Mouse (Mus musculus) embryonic facial prominence, embryonic 14.5 days (tissue): ENCODE results near the gene Tut1. TPM values are rescaled to one million over a fixed set of nuclear protein-coding genes. Genes with fewer than 3 reads are reported as not detected.

Experiments used
- ATAC-seq: fragments of 200-750 bp; cut with Nextera tagmentation; 2 replicates; pipeline ENCODE4 v1.8.0; 2017; ENCODE audit warnings: low read depth, moderate number of reproducible peaks, moderate TSS enrichment
- DNase-seq: peaks from one replicate; pipeline ENCODE4 v3.0.0-alpha.2; 2015; ENCODE audit warnings: low spot score
- H3K27ac ChIP-seq: fragments of 300-500 bp; sonication (generic); replicated peaks from 2 replicates; pipeline ENCODE4 v1.5.1; 2014; ENCODE audit warnings: low read depth, mild to moderate bottlenecking, low read length, moderate library complexity
- H3K27me3 ChIP-seq: fragments of 300-500 bp; sonication (generic); replicated peaks from 2 replicates; pipeline ENCODE4 v1.6.1; 2014; ENCODE audit warnings: low read length; ENCODE audit not compliant: control insufficient read depth, insufficient read depth
- H3K36me3 ChIP-seq: fragments of 300-500 bp; sonication (generic); 2 replicates; pipeline ENCODE4 v1.6.1; 2014; ENCODE audit warnings: low read length, mixed read lengths; ENCODE audit not compliant: control insufficient read depth, insufficient read depth
- H3K4me1 ChIP-seq: fragments of 300-500 bp; sonication (generic); 2 replicates; pipeline ENCODE4 v1.6.1; 2014; ENCODE audit warnings: antibody characterized with exemption, low read length; ENCODE audit not compliant: control insufficient read depth, insufficient read depth
- H3K4me2 ChIP-seq: fragments of 300-500 bp; sonication (generic); 2 replicates; pipeline ENCODE4 v1.6.1; 2014; ENCODE audit warnings: low read depth, mild to moderate bottlenecking, low read length, moderate library complexity, mixed read lengths
- H3K4me3 ChIP-seq: fragments of 300-500 bp; sonication (generic); 2 replicates; pipeline ENCODE4 v1.5.1; 2014; ENCODE audit warnings: low read depth, mild to moderate bottlenecking, low read length
- H3K9ac ChIP-seq: fragments of 300-500 bp; sonication (generic); 2 replicates; pipeline ENCODE4 v1.6.1; 2014; ENCODE audit warnings: low read depth, mild to moderate bottlenecking, low read length, moderate library complexity, mixed read lengths
- H3K9me3 ChIP-seq: fragments of 300-500 bp; sonication (generic); 2 replicates; pipeline ENCODE4 v1.6.1; 2016; ENCODE audit warnings: low read length; ENCODE audit not compliant: control insufficient read depth
- WGBS: fragments of 180-500 bp; shearing (Covaris S2); extraction: QIAGEN DNeasy Blood & Tissue Kit; methylation state at CpG from one replicate; pipeline ENCODE4 v1.1.7; 2014; 5-methylcytosine and 5-hydroxymethylcytosine counted together
- polyA plus RNA-seq: library from polyadenylated mRNA; unstranded; fragments of >200 nt; fragmentation: Nextera tagmentation; extraction: Ambion mirVana; gene quantifications from 2 replicates; pipeline ENCODE4 v1.2.1, GENCODE M21; 2014

Gene Tut1
- polyA plus RNA-seq, 1 experiment from 2014 or later = 24.7 TPM

- no peaks in the 10 kb centered on the region for H3K27me3 ChIP-seq
- peak overlapping the region; percentile 61 for H3K4me2 ChIP-seq
- H3K27ac ChIP-seq = peak overlapping the region; percentile 98
- no peaks in the 10 kb centered on the region for H3K9me3 ChIP-seq
- WGBS = 75% methylated on average over 14 of the region's 15 CpGs
- DNase-seq (no peak), ATAC-seq (no peak)
- peaks cover 63% of the 10 kb centered on the region for H3K36me3 ChIP-seq
- H3K4me1 ChIP-seq = peaks cover 27% of the 10 kb centered on the region; the same call in 1 of the 2 replicates
- peak overlapping the region; percentile 97 for H3K4me3 ChIP-seq
- peak overlapping the region; percentile 66; the same call in 1 of the 2 replicates for H3K9ac ChIP-seq
Observed at GRCm38 (mm10) chr19:8940526-8941133, 13.0 kb upstream of the Tut1 start.

- Histone ChIP-seq H3K4me3 (peak overlapping the region; percentile 97), H3K27ac (peak overlapping the region; percentile 98), H3K9me3 (no peaks in the 10 kb centered on the region), H3K4me2 (peak overlapping the region; percentile 61), H3K36me3 (peaks cover 65% of the 10 kb centered on the region), H3K27me3 (no peaks in the 10 kb centered on the region), H3K4me1 (peaks cover 27% of the 10 kb centered on the region; the same call in 1 of the 2 replicates), H3K9ac (peak overlapping the region; percentile 66)
- DNase-seq (no peak), ATAC-seq (no peak; the same call in 1 of the 2 replicates)
- 41% methylated on average over 10 of the region's 10 CpGs for WGBS
Observed at GRCm38 (mm10) chr19:8941136-8941514, 12.5 kb upstream of the Tut1 start.

- H3K4me3 ChIP-seq = peak within 1 kb of the TSS; percentile 97
- peak within 1 kb of the TSS; percentile 98 for H3K27ac ChIP-seq
- no peaks in the 10 kb centered on the region for H3K9me3 ChIP-seq
- H3K36me3 ChIP-seq = peaks cover 65% of the 10 kb centered on the region
- DNase-seq (peak; percentile 98), ATAC-seq (peak; percentile 95)
- under 1% methylated on average over 39 of the region's 64 CpGs for WGBS
- H3K4me2 ChIP-seq = peak within 1 kb of the TSS; percentile 61
- H3K27me3 ChIP-seq = no peaks in the 10 kb centered on the region
- H3K4me1 ChIP-seq = peaks cover 27% of the 10 kb centered on the region; the same call in 1 of the 2 replicates
- H3K9ac ChIP-seq = peak within 1 kb of the TSS; percentile 99
Observed at GRCm38 (mm10) chr19:8941515-8942217, 12.0 kb upstream of the Tut1 start, which contains the start of gene Mta2. TSS of gene Mta2 (plus strand) at chr19:8941875.

GRCm38 (mm10) chr19:8942276-8942964 lies 11.2 kb upstream of the Tut1 start:
- under 1% methylated on average over 43 of the region's 46 CpGs for WGBS
- peak; percentile 50 for DNase-seq

GRCm38 (mm10) chr19:8943047-8943446 lies 10.6 kb upstream of the Tut1 start:
- H3K4me3 ChIP-seq = peak overlapping the region; percentile 97
- H3K27me3 ChIP-seq = no peaks in the 10 kb centered on the region
- ATAC-seq (no peak), DNase-seq (no peak)
- peak overlapping the region; percentile 98 for H3K27ac ChIP-seq
- H3K9ac ChIP-seq = peak overlapping the region; percentile 99
- WGBS = 54% methylated on average over 2 of the region's 2 CpGs
- peaks cover 64% of the 10 kb centered on the region for H3K36me3 ChIP-seq
- H3K9me3 ChIP-seq = no peaks in the 10 kb centered on the region
- H3K4me2 ChIP-seq = peak overlapping the region; percentile 61
- H3K4me1 ChIP-seq = peaks cover 27% of the 10 kb centered on the region; the same call in 1 of the 2 replicates

More at GRCm38 (mm10) chr19:8942276-8942964, 11.2 kb upstream of the Tut1 start:
- no peaks in the 10 kb centered on the region for H3K9me3 ChIP-seq
- H3K4me2 ChIP-seq = peak overlapping the region; percentile 61
- H3K36me3 ChIP-seq = peaks cover 64% of the 10 kb centered on the region
- H3K27ac ChIP-seq = peak overlapping the region; percentile 98
- peak; percentile 50 for ATAC-seq
- H3K27me3 ChIP-seq = no peaks in the 10 kb centered on the region
- peaks cover 27% of the 10 kb centered on the region; the same call in 1 of the 2 replicates for H3K4me1 ChIP-seq
- H3K9ac ChIP-seq = peak overlapping the region; percentile 99
- peak overlapping the region; percentile 97 for H3K4me3 ChIP-seq

GRCm38 (mm10) chr19:8944062-8944461 lies 9.6 kb upstream of the Tut1 start:
- DNase-seq = peak; percentile 80
- peaks cover 27% of the 10 kb centered on the region; the same call in 1 of the 2 replicates for H3K4me1 ChIP-seq
- peak overlapping the region; percentile 97 for H3K4me3 ChIP-seq
- no peak for ATAC-seq
- H3K9me3 ChIP-seq = no peaks in the 10 kb centered on the region
- H3K27ac ChIP-seq = peak overlapping the region; percentile 58
- H3K9ac ChIP-seq = peak overlapping the region; percentile 53
- peaks cover 65% of the 10 kb centered on the region for H3K36me3 ChIP-seq
- 50% methylated on average over 5 of the region's 5 CpGs for WGBS
- no peaks in the 10 kb centered on the region for H3K27me3 ChIP-seq
- H3K4me2 ChIP-seq = peak overlapping the region; percentile 61

- H3K9ac ChIP-seq = peak overlapping the region; percentile 53
- peaks cover 69% of the 10 kb centered on the region for H3K36me3 ChIP-seq
- peak; percentile 87 for DNase-seq
- 14% methylated on average over 5 of the region's 5 CpGs for WGBS
- ATAC-seq = no peak
- no peaks in the 10 kb centered on the region for H3K27me3 ChIP-seq
- H3K4me1 ChIP-seq = peaks cover 27% of the 10 kb centered on the region; the same call in 1 of the 2 replicates
- peak overlapping the region; percentile 23 for H3K27ac ChIP-seq
- H3K4me2 ChIP-seq = peak overlapping the region; percentile 61
- peak overlapping the region; percentile 97 for H3K4me3 ChIP-seq
- H3K9me3 ChIP-seq = no peaks in the 10 kb centered on the region
Observed at GRCm38 (mm10) chr19:8944750-8945149, 8.9 kb upstream of the Tut1 start.

- Histone ChIP-seq H3K36me3 (peaks cover 71% of the 10 kb centered on the region), H3K4me3 (peak overlapping the region; percentile 97)
Observed at GRCm38 (mm10) chr19:8945251-8945650, 8.4 kb upstream of the Tut1 start.

More at GRCm38 (mm10) chr19:8945251-8945650, 8.4 kb upstream of the Tut1 start:
- ATAC-seq (no peak), DNase-seq (no peak)
- peaks cover 27% of the 10 kb centered on the region; the same call in 1 of the 2 replicates for H3K4me1 ChIP-seq
- H3K27ac ChIP-seq = peak overlapping the region; percentile 23; the same call in 1 of the 2 replicates
- H3K27me3 ChIP-seq = no peaks in the 10 kb centered on the region
- peak overlapping the region; percentile 61 for H3K4me2 ChIP-seq
- WGBS = 66% methylated on average over 6 of the region's 6 CpGs
- no peaks in the 10 kb centered on the region for H3K9me3 ChIP-seq
- H3K9ac ChIP-seq = peak overlapping the region; percentile 53
